Mouse (Mus musculus): ENCODE measurements around the gene Arhgef12. TPM values are rescaled to one million over a fixed set of nuclear protein-coding genes. Genes with fewer than 3 reads are reported as not detected.
"Not testable (repeated sequence)": the region's sequence is repeated elsewhere in the genome, so short reads cannot be mapped to it uniquely, and the experiment has no call there.

Arhgef12 gene
- polyA plus RNA-seq, 1 experiment from 2014 or later, result 3.9 TPM

DNA sequence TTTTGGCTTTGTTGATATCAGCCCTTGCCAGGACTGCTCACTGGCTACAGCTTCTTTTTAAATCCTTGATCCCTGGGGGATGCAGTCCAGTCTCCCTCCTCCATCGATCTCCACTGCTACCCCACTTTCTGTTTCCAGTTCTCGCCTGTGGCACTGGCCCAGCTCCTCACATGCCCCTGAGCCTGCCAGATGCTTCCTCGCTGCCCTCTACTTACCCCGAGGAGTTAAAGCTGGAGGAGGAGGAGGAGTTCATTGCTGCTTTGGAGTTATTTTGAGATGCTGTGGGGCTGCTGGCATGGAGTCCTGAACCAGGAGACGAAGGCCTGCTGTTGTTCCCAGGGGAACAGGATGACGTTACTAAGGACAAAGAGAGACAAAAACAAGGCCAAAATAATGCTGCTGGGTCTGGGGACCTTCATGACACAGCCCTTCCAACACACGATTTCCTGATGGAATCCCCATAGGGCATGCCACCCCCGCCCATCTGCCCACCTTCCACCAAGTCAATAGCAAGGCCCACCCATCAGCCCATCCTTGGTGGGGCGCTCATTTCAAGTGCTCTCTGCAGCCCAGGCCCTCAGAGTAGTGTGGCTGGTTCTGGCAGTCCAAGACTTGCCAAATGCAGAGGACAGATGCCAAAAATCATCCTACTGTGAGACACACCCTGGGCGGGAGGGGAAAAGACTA lies 20.2 kb upstream of the Arhgef12 start:
- no peak overlapping the region for H3K4me3 ChIP-seq (ENCODE audit: low read depth, low read length)
- 67% methylated on average over 10 of the region's 10 CpGs for WGBS
- H3K27me3 ChIP-seq (replicated peaks; ENCODE audit: control insufficient read depth, insufficient read depth, low read length), result no peaks in the 10 kb centered on the region
- TF ChIP-seq CTCF (IDR thresholded peaks at IDR 0.05; ENCODE audit: low read depth), result no peak
- ATAC-seq, result no peak
- H3K4me1 ChIP-seq (replicated peaks; ENCODE audit: control insufficient read depth, insufficient read depth, low read length), result no peaks in the 10 kb centered on the region
- H3K9ac ChIP-seq (ENCODE audit: low read depth, low read length), result no peak overlapping the region
- H3K9me3 ChIP-seq (ENCODE audit: control insufficient read depth), result no peaks in the 10 kb centered on the region
- H3K36me3 ChIP-seq (ENCODE audit: control insufficient read depth, insufficient read depth), result no peaks in the 10 kb centered on the region
- H3K27ac ChIP-seq (ENCODE audit: low read depth, low read length), result no peak overlapping the region; the same call in 1 of the 2 replicates
- no peak overlapping the region for H3K4me2 ChIP-seq (replicated peaks; ENCODE audit: low read depth)

DNA sequence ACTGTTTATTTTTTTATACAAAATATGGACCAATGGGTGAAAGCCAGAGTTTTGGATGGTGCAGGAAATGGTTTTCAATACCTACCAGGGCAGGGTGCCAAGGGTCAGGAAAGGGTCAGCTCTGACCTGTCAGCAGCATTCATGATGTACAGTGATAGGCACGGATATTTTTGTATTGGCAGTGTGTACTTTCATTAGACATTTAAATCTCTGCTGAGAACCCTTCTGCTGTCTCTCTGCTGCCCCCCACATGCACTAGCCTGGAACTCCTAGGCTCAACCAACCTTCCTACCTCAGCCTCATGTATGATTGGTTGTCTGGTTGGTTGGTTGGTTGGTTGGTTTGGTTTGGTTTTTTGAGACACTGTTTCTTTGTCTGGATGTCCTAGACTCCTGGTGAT lies 15.3 kb upstream of the Arhgef12 start:
- WGBS, result 56% methylated on average over 1 of the region's 1 CpGs
- H3K4me2 ChIP-seq (replicated peaks; ENCODE audit: low read depth), result no peak overlapping the region
- no peaks in the 10 kb centered on the region for H3K4me1 ChIP-seq (replicated peaks; ENCODE audit: control insufficient read depth, insufficient read depth, low read length)
- no peak overlapping the region for H3K9ac ChIP-seq (ENCODE audit: low read depth, low read length)
- H3K4me3 ChIP-seq (ENCODE audit: low read depth, low read length), result no peak overlapping the region
- no peak overlapping the region for H3K27ac ChIP-seq (ENCODE audit: low read depth, low read length)
- TF ChIP-seq CTCF (IDR thresholded peaks at IDR 0.05; ENCODE audit: low read depth), result peak; percentile 45
- H3K9me3 ChIP-seq (ENCODE audit: control insufficient read depth), result no peaks in the 10 kb centered on the region
- H3K27me3 ChIP-seq (replicated peaks; ENCODE audit: control insufficient read depth, insufficient read depth, low read length), result no peaks in the 10 kb centered on the region
- no peak for ATAC-seq
- no peaks in the 10 kb centered on the region for H3K36me3 ChIP-seq (ENCODE audit: control insufficient read depth, insufficient read depth)

DNA sequence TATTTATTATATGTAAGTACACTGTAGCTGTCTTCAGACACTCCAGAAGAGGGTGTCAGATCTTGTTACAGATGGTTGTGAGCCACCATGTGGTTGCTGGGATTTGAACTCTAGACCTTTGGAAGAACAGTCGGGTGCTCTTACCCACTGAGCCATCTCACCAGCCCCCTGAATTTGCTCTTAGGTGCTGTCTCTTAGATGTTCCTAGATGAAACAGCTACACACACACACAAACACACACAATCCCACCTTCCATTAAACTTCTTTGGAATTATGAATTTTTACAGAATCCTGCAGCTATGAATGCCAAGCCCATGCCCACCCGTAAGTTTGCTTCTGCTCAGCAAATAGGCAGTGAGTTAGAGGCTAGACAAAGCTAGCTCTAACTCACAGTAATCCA lies 14.9 kb upstream of the Arhgef12 start:
- H3K9ac ChIP-seq (ENCODE audit: low read depth, low read length); H3K4me3 ChIP-seq (ENCODE audit: low read depth, low read length); H3K4me1 ChIP-seq (replicated peaks; ENCODE audit: control insufficient read depth, insufficient read depth, low read length); H3K27ac ChIP-seq (ENCODE audit: low read depth, low read length); H3K9me3 ChIP-seq (ENCODE audit: control insufficient read depth); H3K36me3 ChIP-seq (ENCODE audit: control insufficient read depth, insufficient read depth); ATAC-seq; H3K27me3 ChIP-seq (replicated peaks; ENCODE audit: control insufficient read depth, insufficient read depth, low read length); H3K4me2 ChIP-seq (replicated peaks; ENCODE audit: low read depth): not testable (repeated sequence)
- 97% methylated on average over 2 of the region's 2 CpGs for WGBS

DNA sequence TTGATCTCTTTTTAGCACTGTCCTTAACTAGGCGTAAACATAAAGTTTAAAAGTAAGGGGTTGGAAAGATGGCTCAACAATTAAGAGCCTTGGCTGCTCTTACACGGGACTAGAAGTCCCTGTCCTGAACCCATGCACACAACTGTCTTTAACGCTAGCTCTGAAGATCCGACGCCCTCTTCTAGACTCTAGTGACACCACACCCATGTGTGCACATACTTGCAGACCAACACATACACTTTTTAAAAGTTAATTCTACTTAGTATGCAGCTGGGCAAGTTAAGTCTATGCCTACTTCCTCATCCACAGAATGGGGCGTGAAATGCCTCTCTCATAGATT lies 9.9 kb upstream of the Arhgef12 start:
- ATAC-seq, result no peak

DNA sequence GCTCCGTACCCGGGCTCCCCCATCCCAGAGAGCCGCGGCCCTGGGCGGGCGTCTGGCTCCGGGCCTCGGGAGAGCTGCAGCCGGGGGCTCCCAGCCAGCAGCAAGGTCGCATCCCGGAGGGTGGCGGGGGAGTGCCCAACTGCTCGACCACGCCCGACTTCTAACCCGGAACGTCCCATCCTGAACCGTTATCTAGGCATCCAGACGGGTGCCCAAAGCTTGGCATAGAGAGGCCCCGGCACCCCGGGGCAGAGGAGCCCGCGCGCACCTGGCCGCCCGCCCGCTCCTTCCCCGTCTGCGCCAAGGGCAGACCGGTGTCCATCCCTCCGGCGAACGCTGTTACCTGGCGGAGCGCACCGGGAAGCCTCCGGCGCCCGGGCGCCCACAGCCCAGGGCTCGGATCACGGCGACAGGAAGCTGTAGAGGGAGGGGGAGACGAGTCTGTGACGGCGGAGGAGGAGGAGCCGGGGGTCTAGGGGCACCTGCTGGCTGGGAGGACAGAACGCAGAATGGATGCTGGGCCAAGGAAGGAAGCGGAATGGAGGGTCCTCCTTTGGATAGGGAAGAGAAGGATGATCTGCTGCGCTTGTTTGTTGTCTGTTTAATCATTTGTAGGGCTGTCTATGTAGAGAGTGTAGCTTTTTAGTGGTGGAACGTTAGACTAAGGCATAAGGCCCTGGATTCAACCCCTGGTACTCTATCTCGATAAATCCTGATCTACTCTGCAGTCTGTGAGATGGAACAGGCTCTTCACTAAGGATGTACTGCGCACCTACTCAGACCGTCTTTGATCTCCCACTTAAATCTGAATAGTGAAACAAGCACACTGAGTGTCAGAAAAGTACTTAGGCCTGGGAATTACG lies 9.3 kb upstream of the Arhgef12 start, which contains the start of gene Tmem136:
Tmem136 (minus strand) TSS at position 437 of the 863 bp plus-strand sequence.
- peaks cover 10% of the 10 kb centered on the region; the same call in 1 of the 2 replicates for H3K27me3 ChIP-seq (replicated peaks; ENCODE audit: control insufficient read depth, insufficient read depth, low read length)
- TF ChIP-seq CTCF (IDR thresholded peaks at IDR 0.05; ENCODE audit: low read depth), result 0 out of 2 replicates have a peak, but pooled peaks have one; percentile 23
- no peaks in the 10 kb centered on the region for H3K9me3 ChIP-seq (ENCODE audit: control insufficient read depth)
- peak within 1 kb of the TSS; percentile 57 for H3K4me3 ChIP-seq (ENCODE audit: low read depth, low read length)
- H3K4me1 ChIP-seq (replicated peaks; ENCODE audit: control insufficient read depth, insufficient read depth, low read length), result peaks cover 4% of the 10 kb centered on the region; the same call in 1 of the 2 replicates
- ATAC-seq, result peak; percentile 31; the same call in 1 of the 2 replicates
- no peak within 1 kb of the TSS for H3K27ac ChIP-seq (ENCODE audit: low read depth, low read length)
- H3K9ac ChIP-seq (ENCODE audit: low read depth, low read length), result peak within 1 kb of the TSS; percentile 43
- H3K36me3 ChIP-seq (ENCODE audit: control insufficient read depth, insufficient read depth), result peaks cover 2% of the 10 kb centered on the region; the same call in 1 of the 2 replicates
- peak within 1 kb of the TSS; percentile 75 for H3K4me2 ChIP-seq (replicated peaks; ENCODE audit: low read depth)
- 5% methylated on average over 55 of the region's 55 CpGs for WGBS

More for the DNA sequence above, 9.9 kb upstream of the Arhgef12 start:
- Histone ChIP-seq H3K4me1 (replicated peaks; ENCODE audit: control insufficient read depth, insufficient read depth, low read length) (peaks cover 4% of the 10 kb centered on the region; the same call in 1 of the 2 replicates), H3K9me3 (ENCODE audit: control insufficient read depth) (no peaks in the 10 kb centered on the region), H3K36me3 (ENCODE audit: control insufficient read depth, insufficient read depth) (no peaks in the 10 kb centered on the region), H3K27ac (ENCODE audit: low read depth, low read length) (no peak overlapping the region), H3K27me3 (replicated peaks; ENCODE audit: control insufficient read depth, insufficient read depth, low read length) (peaks cover 10% of the 10 kb centered on the region; the same call in 1 of the 2 replicates), H3K4me2 (replicated peaks; ENCODE audit: low read depth) (no peak overlapping the region), H3K9ac (ENCODE audit: low read depth, low read length) (no peak overlapping the region), H3K4me3 (ENCODE audit: low read depth, low read length) (no peak overlapping the region)
- TF ChIP-seq CTCF (IDR thresholded peaks at IDR 0.05; ENCODE audit: low read depth), result no peak
- 72% methylated on average over 6 of the region's 6 CpGs for WGBS

DNA sequence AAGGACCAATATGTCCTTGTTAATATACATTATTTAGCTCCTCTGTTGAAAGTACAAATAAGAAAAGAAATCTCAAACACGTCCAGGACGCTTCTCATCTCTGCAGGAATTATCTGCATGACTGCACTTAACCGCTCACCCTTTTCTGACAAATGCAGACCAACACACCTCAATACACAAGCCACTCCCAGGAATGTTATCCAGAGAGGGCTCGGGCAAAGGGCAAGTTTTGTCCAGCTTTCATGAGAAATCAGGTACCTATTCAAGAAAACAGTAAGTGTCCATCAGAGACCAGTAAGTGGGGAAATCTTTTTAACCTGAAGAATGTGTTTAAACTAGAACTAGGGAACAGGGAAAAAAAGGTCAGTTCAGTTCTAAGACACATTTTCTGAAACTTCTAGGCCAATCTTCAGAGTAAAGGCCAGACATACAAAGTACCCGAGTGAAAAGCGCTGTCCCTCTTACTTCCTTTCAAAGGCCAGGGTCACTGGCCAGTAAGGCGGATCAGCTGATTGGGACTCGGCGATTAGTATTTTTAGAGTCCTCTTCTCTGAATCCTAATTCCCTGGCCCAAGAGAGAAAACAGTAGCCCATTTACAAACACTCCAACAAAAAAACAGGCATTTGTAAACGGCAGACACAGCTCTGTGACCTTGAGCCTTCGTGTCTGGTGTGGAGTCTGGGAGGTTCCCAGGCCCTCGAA lies 8.5 kb upstream of the Arhgef12 start:
- ATAC-seq, result no peak

More for the DNA sequence above, 8.5 kb upstream of the Arhgef12 start:
- H3K27ac ChIP-seq (ENCODE audit: low read depth, low read length), result no peak overlapping the region
- H3K4me1 ChIP-seq (replicated peaks; ENCODE audit: control insufficient read depth, insufficient read depth, low read length), result peaks cover 4% of the 10 kb centered on the region; the same call in 1 of the 2 replicates
- no peak for TF ChIP-seq CTCF (IDR thresholded peaks at IDR 0.05; ENCODE audit: low read depth)
- peaks cover 10% of the 10 kb centered on the region; the same call in 1 of the 2 replicates for H3K27me3 ChIP-seq (replicated peaks; ENCODE audit: control insufficient read depth, insufficient read depth, low read length)
- no peaks in the 10 kb centered on the region for H3K9me3 ChIP-seq (ENCODE audit: control insufficient read depth)
- H3K4me2 ChIP-seq (replicated peaks; ENCODE audit: low read depth), result peak overlapping the region; percentile 75
- peak overlapping the region; percentile 43 for H3K9ac ChIP-seq (ENCODE audit: low read depth, low read length)
- 26% methylated on average over 12 of the region's 12 CpGs for WGBS
- peaks cover 5% of the 10 kb centered on the region; the same call in 1 of the 2 replicates for H3K36me3 ChIP-seq (ENCODE audit: control insufficient read depth, insufficient read depth)
- peak overlapping the region; percentile 57 for H3K4me3 ChIP-seq (ENCODE audit: low read depth, low read length)

Data from intestine, postnatal 0 days (tissue).